Mouse (Mus musculus) heart, postnatal 25 days (tissue): Measurements from ENCODE around the gene Ivl. TPM values are rescaled to one million over a fixed set of nuclear protein-coding genes. Genes with fewer than 3 reads are reported as not detected.

ENCODE experiments used
- total RNA-seq, 2 experiments: library from RNA; stranded (reverse); gene quantifications; 2 replicates each; pipeline ENCODE4 v1.2.3; 2021

Gene Ivl
- total RNA-seq, 2 experiments from 2014 or later = not detected

Other genes with a start within 250 kb of the Ivl start
- not detected for gene Sprr2d, start 234.6 kb downstream of the Ivl start, total RNA-seq
- not detected for gene Sprr2e, start 221.6 kb downstream of the Ivl start, total RNA-seq
- not detected for gene Sprr2f, start 208.5 kb downstream of the Ivl start, total RNA-seq
- not detected for gene Sprr2h, start 188.1 kb downstream of the Ivl start, total RNA-seq
- gene Sprr2i, start 165.7 kb downstream of the Ivl start, total RNA-seq = not detected
- gene Sprr2j-ps, start 155.7 kb downstream of the Ivl start, total RNA-seq = not detected
- 1 to 10 TPM; 2.8 to 4.8 TPM for gene Gm9774, start 144.3 kb downstream of the Ivl start, total RNA-seq
- gene Sprr2k, start 141.2 kb downstream of the Ivl start, total RNA-seq = not detected
- not detected for gene Sprr1b, start 134.9 kb downstream of the Ivl start, total RNA-seq
- gene Sprr3, start 115.0 kb downstream of the Ivl start, total RNA-seq = not detected
- gene Sprr1a, start 87.8 kb downstream of the Ivl start, total RNA-seq = not detected
- not detected for gene Sprr4, start 73.2 kb downstream of the Ivl start, total RNA-seq
- not detected for gene 2310046K23Rik, start 39.2 kb downstream of the Ivl start, total RNA-seq
- not detected for gene Smcp, start 15.3 kb upstream of the Ivl start, total RNA-seq
- gene 2210017I01Rik, start 33.8 kb upstream of the Ivl start, total RNA-seq = not detected
- not detected for gene Lce6a, start 47.9 kb upstream of the Ivl start, total RNA-seq
- not detected for gene Lce1a1, start 74.6 kb upstream of the Ivl start, total RNA-seq
- not detected for gene Lce1b, start 83.2 kb upstream of the Ivl start, total RNA-seq
- not detected for gene Lce1a2, start 96.6 kb upstream of the Ivl start, total RNA-seq
- not detected for gene Lce1c, start 105.5 kb upstream of the Ivl start, total RNA-seq
- gene Lce1d, start 113.5 kb upstream of the Ivl start, total RNA-seq = not detected
- gene Lce1e, start 135.3 kb upstream of the Ivl start, total RNA-seq = not detected
- not detected for gene Lce1f, start 146.6 kb upstream of the Ivl start, total RNA-seq
- gene Gm38119, start 165.4 kb upstream of the Ivl start, total RNA-seq = not detected
- gene Lce1g, start 178.6 kb upstream of the Ivl start, total RNA-seq = not detected
- gene Lce1h, start 191.3 kb upstream of the Ivl start, total RNA-seq = not detected
- gene Lce1i, start 205.2 kb upstream of the Ivl start, total RNA-seq = not detected
- gene Lce1j, start 216.8 kb upstream of the Ivl start, total RNA-seq = not detected
- gene Lce1k, start 234.2 kb upstream of the Ivl start, total RNA-seq = not detected